Mouse (Mus musculus) testis, adult 2 months (tissue): Measurements from ENCODE around the gene Zfp652.

Experiments
- CTCF ChIP-seq: fragments of 200-500 bp; IDR thresholded peaks from 2 replicates; pipeline ENCODE4 v1.5.1; 2012; ENCODE audit warnings: low read depth, mild to moderate bottlenecking, inconsistent platforms, low read length, moderate library complexity; ENCODE audit not compliant: control insufficient read depth, insufficient read depth, insufficient replicate concordance
- POLR2A ChIP-seq: fragments of 200-500 bp; IDR thresholded peaks from 2 replicates; pipeline ENCODE4 v1.6.1; 2012; ENCODE audit warnings: low read depth, mild to moderate bottlenecking, inconsistent platforms, low read length, moderate library complexity; ENCODE audit not compliant: control insufficient read depth

DNA sequence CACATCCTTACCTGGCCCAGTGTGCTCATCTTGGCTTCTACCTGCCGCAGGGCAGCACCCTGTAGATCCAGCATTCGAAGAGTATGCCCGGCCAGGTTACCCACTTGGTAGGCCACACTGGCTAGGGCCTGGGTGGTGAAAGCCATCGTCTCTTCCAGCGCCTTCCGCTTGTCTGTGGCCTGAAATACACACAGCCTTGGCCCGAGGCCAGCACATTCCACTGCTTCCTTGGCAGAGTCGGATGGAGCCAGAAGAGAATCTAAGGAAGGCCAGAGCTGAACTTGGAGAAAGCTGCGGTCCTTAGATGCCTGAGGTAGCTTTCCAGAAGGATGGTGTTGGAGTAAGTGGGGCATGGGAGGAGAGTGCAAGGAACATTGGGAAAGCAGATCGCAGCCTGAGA lies 124.6 kb downstream of the Zfp652 start, which contains the start of gene Gngt2:
- TF ChIP-seq CTCF (no peak), POLR2A (no peak)
